Mouse (Mus musculus): ENCODE results near the gene Cyp17a1. TPM values are rescaled to one million over a fixed set of nuclear protein-coding genes. Genes with fewer than 3 reads are reported as not detected.

The Cyp17a1 gene
- polyA plus RNA-seq, 1 experiment, result 174 TPM

DNA sequence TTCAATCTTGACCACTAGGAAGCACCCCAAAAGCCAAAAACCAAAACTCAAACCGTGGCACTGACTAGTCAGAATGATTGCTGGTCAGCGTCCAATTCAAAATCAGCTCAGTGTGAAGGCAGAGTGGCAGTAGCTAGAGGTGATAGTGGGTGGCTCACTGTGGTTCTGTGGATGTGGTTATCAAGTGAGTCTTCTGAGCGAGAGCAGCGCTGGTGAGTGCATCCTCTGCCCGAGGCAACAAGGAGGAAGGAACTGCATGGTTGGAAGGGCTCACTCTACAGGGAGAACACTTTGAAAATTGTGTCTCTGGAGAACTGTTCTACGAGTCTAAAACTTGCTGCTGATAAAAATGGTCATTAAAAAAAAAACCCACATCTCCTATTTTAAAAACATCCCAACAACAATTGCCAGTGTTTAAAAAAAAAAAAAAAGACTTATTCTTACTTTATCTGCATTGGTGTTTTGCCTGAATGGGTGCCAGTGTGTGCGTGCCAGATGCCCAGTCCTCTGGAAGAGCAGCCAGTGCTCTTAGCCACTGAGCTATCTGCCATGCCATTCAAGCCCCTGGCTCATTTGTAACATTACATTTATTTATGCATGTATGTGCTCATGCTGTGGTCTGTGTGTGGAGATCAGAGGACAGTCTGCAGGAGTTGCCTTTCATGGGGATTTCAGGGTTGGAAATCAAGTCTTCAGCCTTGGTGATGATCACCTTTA, 33.0 kb upstream of the Cyp17a1 start:
- Histone ChIP-seq H3K27ac (ENCODE audit: control insufficient read depth, insufficient read depth, low read depth, low read length) (no peak overlapping the region), H3K27me3 (ENCODE audit: control insufficient read depth, insufficient read depth, low read length) (no peaks in the 10 kb centered on the region), H3K36me3 (ENCODE audit: control insufficient read depth, insufficient read depth, low read length) (peaks cover 1% of the 10 kb centered on the region; the same call in 1 of the 2 replicates), H3K4me3 (ENCODE audit: control insufficient read depth, low read depth, low read length) (no peak overlapping the region), H3K4me1 (ENCODE audit: control insufficient read depth, insufficient read depth, low read length) (peaks cover 15% of the 10 kb centered on the region)
- TF ChIP-seq POLR2A (IDR thresholded peaks at IDR 0.05; ENCODE audit: control insufficient read depth, low read depth, low read length) (no peak), CTCF (IDR thresholded peaks at IDR 0.05; ENCODE audit: control insufficient read depth, insufficient read depth, insufficient replicate concordance, low read depth, low read length) (no peak)

DNA sequence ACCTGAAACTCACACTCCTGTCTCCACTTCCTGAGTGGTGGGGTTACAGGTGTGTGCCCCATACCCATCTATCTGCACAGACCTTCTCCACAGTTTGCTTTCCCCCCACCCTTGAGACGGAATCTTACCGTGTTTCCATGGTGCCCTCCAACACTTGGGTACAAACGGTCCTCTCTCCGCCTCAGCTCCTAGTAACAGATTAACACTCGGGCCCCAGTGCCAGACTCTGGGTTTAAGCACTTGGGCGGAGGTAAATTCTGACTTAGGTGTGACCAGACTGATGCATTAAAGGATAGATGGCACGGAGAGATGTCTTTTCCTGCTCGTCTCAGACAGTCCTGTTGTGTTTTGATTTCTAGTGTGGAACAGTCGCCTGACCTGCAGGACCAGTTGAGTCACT, 28.2 kb upstream of the Cyp17a1 start:
- Histone ChIP-seq H3K36me3 (ENCODE audit: control insufficient read depth, insufficient read depth, low read length) (peaks cover 1% of the 10 kb centered on the region; the same call in 1 of the 2 replicates), H3K4me1 (ENCODE audit: control insufficient read depth, insufficient read depth, low read length) (peaks cover 11% of the 10 kb centered on the region), H3K27me3 (ENCODE audit: control insufficient read depth, insufficient read depth, low read length) (no peaks in the 10 kb centered on the region), H3K4me3 (ENCODE audit: control insufficient read depth, low read depth, low read length) (peak overlapping the region; percentile 85), H3K27ac (ENCODE audit: control insufficient read depth, insufficient read depth, low read depth, low read length) (peak overlapping the region; percentile 89)
- TF ChIP-seq POLR2A (IDR thresholded peaks at IDR 0.05; ENCODE audit: control insufficient read depth, low read depth, low read length) (peak; percentile 58; the same call in 1 of the 2 replicates), CTCF (IDR thresholded peaks at IDR 0.05; ENCODE audit: control insufficient read depth, insufficient read depth, insufficient replicate concordance, low read depth, low read length) (no peak)

DNA sequence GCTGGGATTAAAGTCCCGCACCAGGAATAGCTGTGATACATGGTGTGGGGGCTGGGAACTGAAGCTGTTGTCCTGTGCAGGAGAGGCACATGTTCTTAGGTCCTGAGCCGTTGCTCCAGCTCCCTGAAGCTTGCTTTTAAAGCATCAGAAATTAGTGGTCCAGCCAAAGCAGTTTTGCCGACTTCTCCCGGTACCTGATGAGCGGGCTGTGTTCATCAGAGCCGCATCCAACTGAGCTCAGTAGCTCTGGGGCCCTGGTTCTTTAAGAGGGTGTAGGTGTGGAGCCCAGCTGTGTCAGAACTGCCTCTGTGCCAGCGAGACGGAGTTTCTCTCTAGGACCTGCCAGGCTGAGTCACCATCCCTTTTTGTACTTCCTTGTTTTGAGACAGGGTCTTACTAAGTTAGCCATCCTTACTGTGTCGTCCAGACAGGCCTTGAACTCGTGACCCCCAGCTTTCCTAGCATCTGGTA, 26.1 kb upstream of the Cyp17a1 start:
- Histone ChIP-seq H3K27ac (ENCODE audit: control insufficient read depth, insufficient read depth, low read depth, low read length) (no peak overlapping the region), H3K27me3 (ENCODE audit: control insufficient read depth, insufficient read depth, low read length) (no peaks in the 10 kb centered on the region), H3K36me3 (ENCODE audit: control insufficient read depth, insufficient read depth, low read length) (peaks cover 1% of the 10 kb centered on the region; the same call in 1 of the 2 replicates), H3K4me3 (ENCODE audit: control insufficient read depth, low read depth, low read length) (no peak overlapping the region), H3K4me1 (ENCODE audit: control insufficient read depth, insufficient read depth, low read length) (peaks cover 11% of the 10 kb centered on the region)
- no peak for TF ChIP-seq CTCF (IDR thresholded peaks at IDR 0.05; ENCODE audit: control insufficient read depth, insufficient read depth, insufficient replicate concordance, low read depth, low read length)
- TF ChIP-seq POLR2A (IDR thresholded peaks at IDR 0.05; ENCODE audit: control insufficient read depth, low read depth, low read length), result no peak

DNA sequence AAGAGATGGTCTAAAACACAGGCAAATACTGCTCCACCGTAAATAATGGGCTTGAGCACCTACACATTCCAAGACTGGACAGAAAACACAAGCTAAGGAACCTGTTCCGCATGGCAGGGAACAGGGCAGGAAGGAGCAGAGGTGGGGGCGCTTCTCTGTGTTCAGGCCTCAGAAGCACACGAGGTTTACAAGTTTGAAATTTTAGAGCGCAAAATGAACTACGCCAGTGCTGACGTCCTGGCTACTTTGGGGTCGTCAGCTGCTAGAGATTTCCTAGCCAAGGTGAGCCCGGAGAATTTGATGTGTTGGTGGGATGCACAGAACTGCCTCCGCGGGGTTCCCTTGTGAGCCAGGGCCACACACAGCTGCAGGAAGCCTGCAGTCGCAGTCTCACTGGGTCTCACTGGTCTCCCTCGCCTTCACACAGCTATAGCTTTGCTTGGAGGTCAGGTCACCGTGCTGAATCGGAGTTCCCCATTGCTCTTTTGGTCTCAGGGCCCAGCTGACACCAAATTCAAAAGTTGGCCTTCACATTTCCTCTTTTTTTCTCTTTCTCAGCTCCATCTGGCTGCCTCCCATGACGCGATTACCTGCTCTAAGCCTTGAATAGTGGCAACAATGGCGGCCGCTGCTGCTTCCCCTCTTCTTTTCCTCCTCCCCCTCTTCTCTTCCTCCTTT, 25.0 kb upstream of the Cyp17a1 start:
- H3K36me3 ChIP-seq (ENCODE audit: control insufficient read depth, insufficient read depth, low read length), result peaks cover 1% of the 10 kb centered on the region; the same call in 1 of the 2 replicates

DNA sequence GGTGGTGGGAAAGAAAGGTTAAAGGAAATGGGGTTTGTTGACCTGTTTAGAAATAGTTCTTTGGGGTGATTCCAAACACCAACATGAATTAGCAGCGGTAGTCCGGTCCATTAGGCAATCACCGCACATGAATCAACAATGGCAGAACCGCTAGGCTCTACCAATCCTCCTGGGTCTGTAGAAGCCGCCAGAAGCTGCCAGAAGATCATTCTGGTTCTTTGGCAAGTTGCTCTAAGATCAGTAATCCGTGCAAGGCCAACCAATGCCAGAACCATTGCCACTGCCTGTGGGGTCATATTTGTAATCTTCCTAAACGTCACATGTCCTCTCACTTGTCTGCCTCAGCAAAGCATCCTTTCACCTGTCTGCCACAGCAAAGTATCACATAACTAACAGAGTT, 24.0 kb upstream of the Cyp17a1 start:
- Histone ChIP-seq H3K27me3 (ENCODE audit: control insufficient read depth, insufficient read depth, low read length) (no peaks in the 10 kb centered on the region), H3K4me1 (ENCODE audit: control insufficient read depth, insufficient read depth, low read length) (peaks cover 11% of the 10 kb centered on the region), H3K36me3 (ENCODE audit: control insufficient read depth, insufficient read depth, low read length) (peaks cover 1% of the 10 kb centered on the region; the same call in 1 of the 2 replicates), H3K4me3 (ENCODE audit: control insufficient read depth, low read depth, low read length) (no peak overlapping the region), H3K27ac (ENCODE audit: control insufficient read depth, insufficient read depth, low read depth, low read length) (no peak overlapping the region)
- TF ChIP-seq CTCF (IDR thresholded peaks at IDR 0.05; ENCODE audit: control insufficient read depth, insufficient read depth, insufficient replicate concordance, low read depth, low read length) (no peak), POLR2A (IDR thresholded peaks at IDR 0.05; ENCODE audit: control insufficient read depth, low read depth, low read length) (no peak)

More for the DNA sequence above, 25.0 kb upstream of the Cyp17a1 start:
- Histone ChIP-seq H3K27me3 (ENCODE audit: control insufficient read depth, insufficient read depth, low read length) (no peaks in the 10 kb centered on the region), H3K4me3 (ENCODE audit: control insufficient read depth, low read depth, low read length) (no peak overlapping the region), H3K27ac (ENCODE audit: control insufficient read depth, insufficient read depth, low read depth, low read length) (no peak overlapping the region), H3K4me1 (ENCODE audit: control insufficient read depth, insufficient read depth, low read length) (peaks cover 11% of the 10 kb centered on the region)
- no peak for TF ChIP-seq CTCF (IDR thresholded peaks at IDR 0.05; ENCODE audit: control insufficient read depth, insufficient read depth, insufficient replicate concordance, low read depth, low read length)
- TF ChIP-seq POLR2A (IDR thresholded peaks at IDR 0.05; ENCODE audit: control insufficient read depth, low read depth, low read length), result no peak

DNA sequence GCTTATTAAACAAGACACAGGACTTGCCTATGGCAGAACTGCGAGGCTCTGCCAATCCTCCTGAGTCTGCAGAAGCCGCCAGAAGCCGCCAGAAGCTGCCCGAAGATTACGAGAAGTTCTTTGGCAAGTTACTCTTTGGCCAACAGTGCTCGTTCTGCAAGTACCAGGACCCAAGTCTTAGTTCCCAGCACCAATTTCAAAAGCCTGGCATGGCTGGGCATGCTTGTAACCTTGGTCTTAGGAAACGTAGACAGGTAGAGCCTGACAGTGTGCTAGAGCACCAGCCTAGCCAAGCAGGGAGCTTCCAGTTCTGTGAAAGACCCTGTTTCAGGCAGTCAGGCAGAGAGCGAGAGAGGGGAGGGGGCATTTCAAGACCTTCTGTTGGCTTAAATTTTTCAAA, 23.5 kb upstream of the Cyp17a1 start:
- Histone ChIP-seq H3K27me3 (ENCODE audit: control insufficient read depth, insufficient read depth, low read length) (no peaks in the 10 kb centered on the region), H3K4me3 (ENCODE audit: control insufficient read depth, low read depth, low read length) (no peak overlapping the region)
- TF ChIP-seq CTCF (IDR thresholded peaks at IDR 0.05; ENCODE audit: control insufficient read depth, insufficient read depth, insufficient replicate concordance, low read depth, low read length) (no peak), POLR2A (IDR thresholded peaks at IDR 0.05; ENCODE audit: control insufficient read depth, low read depth, low read length) (no peak)

DNA sequence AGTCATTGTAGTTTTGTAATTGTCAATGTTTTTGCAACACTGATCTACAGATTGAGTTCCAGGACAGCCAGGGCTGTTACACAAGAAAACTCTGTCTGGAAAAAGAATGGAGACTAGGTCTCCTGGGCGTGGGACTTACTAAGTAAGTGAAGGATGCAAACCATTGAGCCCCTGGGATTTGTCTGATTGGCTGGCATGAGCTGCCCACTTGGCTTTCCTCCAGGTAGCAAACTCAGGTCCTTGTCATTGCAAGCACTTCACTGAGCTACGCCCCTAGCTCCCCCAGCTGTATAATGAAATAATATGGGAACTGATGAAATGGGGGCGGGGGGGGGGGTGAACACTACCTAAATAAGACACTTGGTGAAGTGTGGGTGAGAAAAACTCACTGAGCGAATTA, 20.2 kb upstream of the Cyp17a1 start:
- Histone ChIP-seq H3K4me3 (ENCODE audit: control insufficient read depth, low read depth, low read length) (no peak overlapping the region), H3K36me3 (ENCODE audit: control insufficient read depth, insufficient read depth, low read length) (no peaks in the 10 kb centered on the region), H3K27me3 (ENCODE audit: control insufficient read depth, insufficient read depth, low read length) (no peaks in the 10 kb centered on the region), H3K27ac (ENCODE audit: control insufficient read depth, insufficient read depth, low read depth, low read length) (no peak overlapping the region), H3K4me1 (ENCODE audit: control insufficient read depth, insufficient read depth, low read length) (peaks cover 8% of the 10 kb centered on the region)
- no peak for TF ChIP-seq POLR2A (IDR thresholded peaks at IDR 0.05; ENCODE audit: control insufficient read depth, low read depth, low read length)

More for the DNA sequence above, 23.5 kb upstream of the Cyp17a1 start:
- no peak overlapping the region for H3K27ac ChIP-seq (ENCODE audit: control insufficient read depth, insufficient read depth, low read depth, low read length)
- peaks cover 11% of the 10 kb centered on the region for H3K4me1 ChIP-seq (ENCODE audit: control insufficient read depth, insufficient read depth, low read length)
- peaks cover 1% of the 10 kb centered on the region; the same call in 1 of the 2 replicates for H3K36me3 ChIP-seq (ENCODE audit: control insufficient read depth, insufficient read depth, low read length)

Measured in testis, adult 2 months (tissue).